Mouse (Mus musculus) liver, postnatal 0 days (tissue): ENCODE data around the gene Hist1h3d. TPM values are rescaled to one million over a fixed set of nuclear protein-coding genes. Genes with fewer than 3 reads are reported as not detected.

Experiments used
- ATAC-seq: fragments of 200-750 bp; cut with Nextera tagmentation; 2 replicates; pipeline ENCODE4 v1.8.0; 2017; ENCODE audit warnings: mild to moderate bottlenecking, moderate library complexity
- DNase-seq: peaks from one replicate; pipeline ENCODE4 v3.0.0-alpha.2; 2016
- H3K27ac ChIP-seq: fragments of 300-500 bp; sonication (generic); 2 replicates; pipeline ENCODE4 v1.5.1; 2014; ENCODE audit warnings: antibody characterized with exemption, moderate library complexity, mild to moderate bottlenecking, low read depth
- H3K27me3 ChIP-seq: fragments of 300-500 bp; sonication (generic); 2 replicates; pipeline ENCODE4 v1.6.1; 2014; ENCODE audit warnings: low read length, control low read depth, mixed read lengths; ENCODE audit not compliant: insufficient read depth
- H3K36me3 ChIP-seq: fragments of 300-500 bp; sonication (generic); replicated peaks from 2 replicates; pipeline ENCODE4 v1.6.1; 2014; ENCODE audit warnings: mild to moderate bottlenecking, control low read depth, low read length, moderate library complexity, mixed read lengths; ENCODE audit not compliant: insufficient read depth
- H3K4me1 ChIP-seq: fragments of 300-500 bp; sonication (generic); 2 replicates; pipeline ENCODE4 v1.6.1; 2014; ENCODE audit warnings: antibody characterized with exemption, mild to moderate bottlenecking, control low read depth; ENCODE audit not compliant: insufficient read depth
- H3K4me2 ChIP-seq: fragments of 300-500 bp; sonication (generic); 2 replicates; pipeline ENCODE4 v1.6.1; 2014; ENCODE audit warnings: low read depth, mild to moderate bottlenecking, low read length, moderate library complexity, mixed read lengths
- H3K4me3 ChIP-seq: fragments of 300-500 bp; sonication (generic); 2 replicates; pipeline ENCODE4 v1.5.1; 2014; ENCODE audit warnings: low read depth, low read length
- H3K9ac ChIP-seq: fragments of 300-500 bp; sonication (generic); replicated peaks from 2 replicates; pipeline ENCODE4 v1.6.1; 2014; ENCODE audit warnings: mild to moderate bottlenecking, moderate library complexity
- H3K9me3 ChIP-seq: fragments of 300-500 bp; sonication (generic); 2 replicates; pipeline ENCODE4 v1.6.1; 2016; ENCODE audit warnings: mild to moderate bottlenecking, control low read depth, low read length, mixed read lengths
- CTCF ChIP-seq: sonication (generic); IDR thresholded peaks from 2 replicates; pipeline ENCODE4 v1.5.1; 2016; ENCODE audit warnings: antibody characterized with exemption, low read depth
- EP300 ChIP-seq: IDR thresholded peaks from 2 replicates; pipeline ENCODE4 v1.6.1; 2016; ENCODE audit warnings: antibody characterized with exemption, low read depth, mild to moderate bottlenecking
- WGBS: fragments of 180-500 bp; shearing (Covaris S2); extraction: QIAGEN DNeasy Blood & Tissue Kit; methylation state at CpG from one replicate; pipeline ENCODE4 v1.1.7; 2014; ENCODE audit not compliant: insufficient replicate concordance; 5-methylcytosine and 5-hydroxymethylcytosine counted together
- polyA plus RNA-seq: library from polyadenylated mRNA; unstranded; fragments of >200 nt; fragmentation: Nextera tagmentation; extraction: Ambion mirVana; gene quantifications from 2 replicates; pipeline ENCODE4 v1.2.1, GENCODE M21; 2015

The Hist1h3d gene
- polyA plus RNA-seq, 1 experiment from 2014 or later = 5.8 TPM

DNA sequence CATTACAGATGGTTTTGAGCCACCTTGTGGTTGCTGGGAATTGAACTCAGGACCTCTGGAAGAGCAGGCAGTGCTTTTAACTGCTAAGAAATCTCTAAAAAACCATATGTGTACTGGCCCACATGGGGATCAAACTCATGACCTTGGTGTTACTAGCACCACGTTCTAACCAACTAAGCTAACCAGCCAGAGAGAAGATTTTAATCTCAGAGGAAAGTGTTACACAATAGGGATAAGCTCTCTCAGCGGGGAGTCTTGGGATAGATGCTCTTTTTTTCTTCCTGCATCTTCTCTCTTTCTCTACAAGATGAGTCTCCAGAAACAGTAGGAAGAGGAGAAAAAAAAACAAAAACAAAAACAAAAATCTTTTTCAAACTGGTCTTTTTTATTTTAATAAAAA lies 34.8 kb downstream of the Hist1h3d start:
- H3K9me3 ChIP-seq = no peaks in the 10 kb centered on the region
- 59% methylated on average over 2 of the region's 2 CpGs for whole genome bisulfite sequencing

DNA sequence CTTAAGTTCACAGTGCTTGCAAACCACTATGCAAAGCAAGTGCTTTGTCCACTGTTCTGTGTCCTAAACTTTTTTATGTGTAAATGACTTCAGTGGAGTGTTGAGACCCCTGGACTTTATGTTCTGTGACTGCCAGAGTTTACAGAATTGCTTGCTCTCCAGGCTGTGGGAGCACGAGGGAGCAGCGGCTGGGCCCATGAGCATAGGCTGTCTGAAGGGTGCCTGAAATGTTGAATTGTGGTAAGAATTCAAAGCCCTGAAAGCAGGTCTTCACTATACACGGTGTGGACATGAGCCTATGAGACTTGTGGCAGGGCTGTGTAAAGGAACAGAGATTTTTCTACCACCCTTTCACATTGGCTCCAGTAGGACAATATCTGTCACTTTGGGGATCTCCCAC lies 36.1 kb downstream of the Hist1h3d start:
- WGBS = 85% methylated on average over 3 of the region's 3 CpGs
- H3K4me2 ChIP-seq = no peak overlapping the region
- TF ChIP-seq EP300 = no peak
- TF ChIP-seq CTCF = no peak

More for the DNA sequence above, 34.8 kb downstream of the Hist1h3d start:
- ATAC-seq (no peak), DNase-seq (no peak)
- H3K4me1 ChIP-seq = peaks cover 8% of the 10 kb centered on the region; the same call in 1 of the 2 replicates
- no peaks in the 10 kb centered on the region for H3K36me3 ChIP-seq
- H3K27me3 ChIP-seq = no peaks in the 10 kb centered on the region
- no peak overlapping the region for H3K9ac ChIP-seq
- no peak overlapping the region for H3K4me3 ChIP-seq
- no peak for TF ChIP-seq CTCF
- no peak for TF ChIP-seq EP300
- H3K4me2 ChIP-seq = no peak overlapping the region
- no peak overlapping the region for H3K27ac ChIP-seq

DNA sequence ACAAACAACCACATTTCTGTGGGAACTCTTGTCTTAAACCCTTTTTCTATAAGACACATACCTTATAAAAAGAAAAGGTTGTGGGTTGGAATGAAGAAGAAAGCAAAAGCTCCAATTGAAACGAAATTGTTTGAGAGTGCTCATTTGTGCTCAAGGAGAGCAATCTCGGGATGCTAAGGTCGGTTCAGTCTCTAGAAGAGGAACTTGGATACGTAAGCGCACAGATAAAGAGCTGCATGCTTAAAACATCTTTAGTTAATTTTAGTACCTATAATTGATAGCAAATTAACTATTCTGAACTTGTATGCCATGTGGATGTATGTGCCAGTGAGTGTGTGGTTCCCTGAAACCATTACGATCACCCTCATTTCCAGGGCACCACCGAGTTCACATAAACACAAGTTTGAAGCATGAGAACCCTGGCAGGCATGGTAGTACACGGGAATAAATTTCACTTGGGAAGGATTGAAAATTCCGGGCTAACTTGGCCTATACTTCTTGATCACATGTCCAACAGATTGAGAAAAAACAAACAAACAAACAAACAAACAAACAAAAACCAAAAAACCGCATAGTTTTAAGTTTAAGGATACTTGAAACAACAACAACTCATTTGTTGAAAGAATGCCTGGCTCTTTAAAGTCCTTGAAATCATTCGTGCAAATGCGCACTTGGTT lies 44.6 kb downstream of the Hist1h3d start:
- WGBS = 25% methylated on average over 12 of the region's 12 CpGs
- DNase-seq (no peak), ATAC-seq (no peak)
- Histone ChIP-seq H3K4me1 (peaks cover 9% of the 10 kb centered on the region), H3K27ac (peak overlapping the region; percentile 100), H3K9ac (peak overlapping the region; percentile 99), H3K9me3 (no peaks in the 10 kb centered on the region), H3K4me2 (peak overlapping the region; percentile 95), H3K27me3 (no peaks in the 10 kb centered on the region; the same call in 1 of the 2 replicates), H3K36me3 (no peaks in the 10 kb centered on the region), H3K4me3 (peak overlapping the region; percentile 80)
- TF ChIP-seq CTCF = no peak

More for the DNA sequence above, 36.1 kb downstream of the Hist1h3d start:
- Histone ChIP-seq H3K9ac (no peak overlapping the region), H3K36me3 (no peaks in the 10 kb centered on the region), H3K4me1 (peaks cover 8% of the 10 kb centered on the region; the same call in 1 of the 2 replicates), H3K27ac (no peak overlapping the region), H3K9me3 (no peaks in the 10 kb centered on the region), H3K27me3 (no peaks in the 10 kb centered on the region), H3K4me3 (no peak overlapping the region)
- no peak for DNase-seq
- ATAC-seq = no peak

DNA sequence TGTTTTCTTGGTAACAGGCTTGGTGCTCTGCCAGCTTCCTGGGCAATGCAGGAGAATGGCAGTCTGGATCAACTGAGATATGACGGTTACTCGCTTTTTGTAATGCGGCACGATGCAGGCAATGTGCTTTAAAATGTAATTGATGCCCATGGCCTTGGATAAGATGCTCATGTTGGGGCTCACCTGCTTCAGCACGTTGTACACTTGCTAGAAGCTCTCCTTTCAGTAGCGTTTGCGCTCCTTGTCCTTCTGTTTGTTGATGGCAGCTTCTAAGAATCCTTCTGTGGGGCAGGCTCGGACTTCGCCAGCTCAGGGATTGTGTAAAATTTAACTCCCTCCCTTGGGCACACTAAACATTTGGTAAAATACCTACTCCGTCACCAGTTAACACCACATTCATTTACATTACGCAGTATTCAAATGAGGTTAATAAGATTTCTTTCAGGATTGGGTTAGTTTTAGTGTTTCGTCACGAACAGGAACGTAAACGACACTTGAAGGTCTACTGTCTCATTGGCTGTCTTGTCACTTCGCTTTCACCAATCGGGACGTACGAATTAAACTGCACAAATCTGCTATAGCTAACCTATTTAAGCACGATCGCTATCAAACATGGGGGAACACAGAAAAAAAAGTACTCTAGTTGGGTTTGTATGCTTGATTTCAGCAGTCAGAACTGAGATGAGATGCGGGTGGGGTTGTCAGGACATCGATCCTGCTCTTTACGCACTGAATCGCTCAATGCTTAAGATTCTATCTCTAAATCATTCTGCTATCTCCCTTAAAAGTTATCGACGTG lies 45.4 kb downstream of the Hist1h3d start, which contains the start of gene Hist1h2be:
Gene Hist1h2be, minus strand, starts transcription at position 392 of the 799 bp plus-strand sequence.
- H3K9me3 ChIP-seq = no peaks in the 10 kb centered on the region
- DNase-seq (peak; percentile 74), ATAC-seq (peak; percentile 75)
- WGBS = under 1% methylated on average over 27 of the region's 27 CpGs
- peaks cover 9% of the 10 kb centered on the region for H3K4me1 ChIP-seq
- TF ChIP-seq EP300 (no peak; the same call in 1 of the 2 replicates), CTCF (no peak)
- H3K27ac ChIP-seq = peak within 1 kb of the TSS; percentile 100
- H3K27me3 ChIP-seq = no peaks in the 10 kb centered on the region; the same call in 1 of the 2 replicates
- H3K4me3 ChIP-seq = peak within 1 kb of the TSS; percentile 80
- peak within 1 kb of the TSS; percentile 95 for H3K4me2 ChIP-seq
- H3K36me3 ChIP-seq = no peaks in the 10 kb centered on the region
- peak within 1 kb of the TSS; percentile 99 for H3K9ac ChIP-seq

DNA sequence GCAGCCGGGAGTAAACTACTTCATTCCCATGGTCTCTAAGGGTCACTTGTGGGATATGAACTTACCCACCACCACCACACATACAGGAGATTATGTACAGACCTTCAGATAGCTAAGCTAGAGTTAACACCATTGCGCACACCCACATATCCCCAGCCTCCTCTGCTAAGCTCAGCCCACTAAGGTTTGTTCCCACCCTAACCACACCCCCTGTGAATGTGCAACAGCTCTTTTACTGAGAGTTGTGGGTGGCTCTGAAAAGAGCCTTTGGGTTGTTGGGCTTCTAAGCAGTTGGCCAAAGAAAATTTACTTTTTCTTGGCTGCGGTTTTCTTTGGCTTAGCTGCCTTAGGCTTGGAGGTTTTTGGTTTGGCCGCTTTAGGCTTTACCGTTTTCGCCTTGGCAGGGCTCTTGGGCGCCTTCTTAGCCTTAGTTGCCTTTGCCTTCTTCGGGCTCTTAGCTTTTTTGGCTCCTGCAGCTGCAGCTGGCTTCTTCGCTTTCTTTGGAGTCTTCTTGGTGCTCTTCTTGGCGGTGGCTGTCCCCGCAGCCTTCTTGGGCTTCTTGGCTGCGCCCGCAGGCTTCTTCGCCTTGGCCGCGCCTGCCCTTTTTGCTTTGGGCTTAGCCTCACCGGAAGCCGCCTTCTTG lies 46.1 kb downstream of the Hist1h3d start:
- DNase-seq (peak; percentile 82), ATAC-seq (peak; percentile 73)
- no peak; the same call in none of the 2 replicates for TF ChIP-seq EP300
- TF ChIP-seq CTCF = no peak
- H3K9ac ChIP-seq = peak overlapping the region; percentile 99
- H3K4me1 ChIP-seq = peaks cover 9% of the 10 kb centered on the region
- WGBS = under 1% methylated on average over 18 of the region's 18 CpGs
- no peaks in the 10 kb centered on the region; the same call in 1 of the 2 replicates for H3K27me3 ChIP-seq
- H3K4me2 ChIP-seq = peak overlapping the region; percentile 95
- no peaks in the 10 kb centered on the region for H3K9me3 ChIP-seq
- H3K27ac ChIP-seq = peak overlapping the region; percentile 100
- peak overlapping the region; percentile 80 for H3K4me3 ChIP-seq
- no peaks in the 10 kb centered on the region for H3K36me3 ChIP-seq
